Mouse (Mus musculus) cortical plate, adult 2 months (tissue): ENCODE results near the gene Col27a1.

ENCODE experiments used
- CTCF ChIP-seq: fragments of 200-500 bp; IDR thresholded peaks from 2 replicates; pipeline ENCODE4 v1.5.1; 2011; ENCODE audit warnings: mild to moderate bottlenecking, control low read depth, low read length; ENCODE audit not compliant: insufficient read depth; ENCODE audit errors: extremely low read depth
- POLR2A ChIP-seq: fragments of 200-500 bp; IDR thresholded peaks from 2 replicates; pipeline ENCODE4 v1.6.1; 2011; ENCODE audit warnings: mild to moderate bottlenecking, low read length, control low read depth; ENCODE audit not compliant: insufficient read depth; ENCODE audit errors: extremely low read depth

- TF ChIP-seq CTCF = peak; percentile 65
- TF ChIP-seq POLR2A = no peak
These were observed 1.6 kb downstream of the Col27a1 start for GRCm38 (mm10) chr4:63215185-63215992.
